Mouse (Mus musculus): ENCODE data around the gene Palb2. TPM values are rescaled to one million over a fixed set of nuclear protein-coding genes. Genes with fewer than 3 reads are reported as not detected.

Palb2 gene
- polyA plus RNA-seq, 1 experiment from 2014 or later, result 15.3 TPM

DNA sequence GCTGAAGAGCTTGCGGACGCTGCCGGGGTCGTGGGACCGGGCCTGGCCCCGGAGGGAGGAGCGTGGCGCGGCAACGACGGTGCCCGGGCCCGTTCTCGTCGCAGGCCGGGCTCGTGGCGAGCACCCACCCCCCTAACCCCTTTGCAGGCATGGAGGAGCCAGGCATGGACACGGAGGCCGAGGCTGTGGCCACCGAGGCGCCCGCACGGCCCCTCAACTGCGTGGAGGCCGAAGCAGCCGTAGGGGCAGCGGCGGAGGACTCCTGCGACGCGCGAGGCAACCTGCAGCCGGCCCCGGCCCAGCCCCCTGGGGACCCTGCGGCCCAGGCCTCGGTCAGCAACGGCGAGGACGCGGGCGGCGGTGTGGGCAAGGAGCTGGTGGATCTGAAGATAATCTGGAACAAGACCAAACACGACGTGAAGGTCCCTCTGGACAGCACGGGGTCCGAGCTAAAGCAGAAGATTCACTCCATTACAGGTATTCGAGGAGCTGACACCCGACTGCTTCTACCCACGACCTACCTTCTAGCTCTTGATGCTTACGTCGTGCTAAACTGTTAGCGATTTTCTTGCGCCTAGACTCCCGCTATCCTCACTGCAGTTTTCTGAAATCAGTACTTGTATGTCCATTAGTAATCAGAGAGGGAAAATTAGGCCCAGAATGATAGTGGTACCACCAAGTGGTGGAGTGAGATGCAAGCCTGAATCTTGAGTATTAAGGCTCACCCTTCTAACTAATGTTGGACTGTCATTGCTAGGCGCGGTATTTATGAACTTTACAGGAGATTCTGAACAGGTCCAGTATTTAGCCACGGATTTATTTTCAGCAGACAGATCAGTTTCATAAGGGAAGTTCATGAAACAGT is 65.0 kb downstream of the Palb2 start:
- Histone ChIP-seq H3K9me3 (ENCODE audit: low read length) (no peaks in the 10 kb centered on the region), H3K36me3 (ENCODE audit: insufficient read depth, low read length) (peaks cover 26% of the 10 kb centered on the region), H3K4me1 (ENCODE audit: insufficient read depth, low read length) (peaks cover 17% of the 10 kb centered on the region), H3K9ac (replicated peaks; ENCODE audit: low read length) (peak overlapping the region; percentile 98), H3K4me2 (replicated peaks; ENCODE audit: low read depth, low read length) (peak overlapping the region; percentile 69), H3K27ac (ENCODE audit: low read length) (peak overlapping the region; percentile 97), H3K4me3 (ENCODE audit: low read length) (peak overlapping the region; percentile 99), H3K27me3 (ENCODE audit: insufficient read depth, low read length) (no peaks in the 10 kb centered on the region)
- WGBS, result under 1% methylated on average over 50 of the region's 58 CpGs
- ATAC-seq (ENCODE audit: low FRiP score, low TSS enrichment), result peak; percentile 43

DNA sequence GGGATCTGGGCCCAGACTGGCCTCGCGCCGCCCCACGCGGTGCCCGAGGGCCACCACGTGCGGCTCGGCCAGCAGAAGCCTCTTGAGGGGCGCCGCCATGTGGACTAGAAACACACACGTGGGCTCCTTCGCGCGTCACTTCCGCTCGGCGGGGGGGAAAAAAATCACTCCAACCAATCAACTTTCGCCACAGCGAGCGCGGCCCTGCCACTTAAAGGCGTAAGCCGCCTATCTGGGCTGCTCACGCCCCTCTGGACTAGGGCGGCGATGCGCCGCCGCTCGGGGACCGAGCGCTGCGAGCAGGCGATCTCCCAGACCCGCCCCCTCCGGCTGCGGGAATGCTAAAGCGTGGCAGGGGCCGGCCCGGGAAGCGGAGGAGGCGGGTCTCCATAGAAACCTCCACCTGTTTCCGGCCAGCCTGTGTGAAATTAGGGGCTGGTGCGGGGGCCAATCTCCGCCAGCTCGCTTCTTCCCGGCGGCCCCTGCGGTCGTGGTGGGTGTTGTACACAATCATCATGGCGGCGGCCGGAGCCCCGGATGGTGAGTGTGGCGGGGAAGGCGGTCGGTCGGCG is 65.8 kb downstream of the Palb2 start, which contains the start of the genes Ubfd1 and Ears2:
TSS of gene Ubfd1 (plus strand) at position 231 of the 572 bp plus-strand sequence.
TSS of gene Ears2 (minus strand) at position 319 of the 572 bp plus-strand sequence.
- Histone ChIP-seq H3K27me3 (ENCODE audit: insufficient read depth, low read length) (no peaks in the 10 kb centered on the region), H3K9ac (replicated peaks; ENCODE audit: low read length) (peak within 1 kb of the TSS; percentile 98), H3K4me2 (replicated peaks; ENCODE audit: low read depth, low read length) (peak within 1 kb of the TSS; percentile 69), H3K4me1 (ENCODE audit: insufficient read depth, low read length) (peaks cover 17% of the 10 kb centered on the region), H3K4me3 (ENCODE audit: low read length) (peak within 1 kb of the TSS; percentile 99), H3K27ac (ENCODE audit: low read length) (peak within 1 kb of the TSS; percentile 97), H3K9me3 (ENCODE audit: low read length) (no peaks in the 10 kb centered on the region), H3K36me3 (ENCODE audit: insufficient read depth, low read length) (peaks cover 24% of the 10 kb centered on the region)
- ATAC-seq (ENCODE audit: low FRiP score, low TSS enrichment), result peak; percentile 99
- WGBS, result under 1% methylated on average over 57 of the region's 60 CpGs

DNA sequence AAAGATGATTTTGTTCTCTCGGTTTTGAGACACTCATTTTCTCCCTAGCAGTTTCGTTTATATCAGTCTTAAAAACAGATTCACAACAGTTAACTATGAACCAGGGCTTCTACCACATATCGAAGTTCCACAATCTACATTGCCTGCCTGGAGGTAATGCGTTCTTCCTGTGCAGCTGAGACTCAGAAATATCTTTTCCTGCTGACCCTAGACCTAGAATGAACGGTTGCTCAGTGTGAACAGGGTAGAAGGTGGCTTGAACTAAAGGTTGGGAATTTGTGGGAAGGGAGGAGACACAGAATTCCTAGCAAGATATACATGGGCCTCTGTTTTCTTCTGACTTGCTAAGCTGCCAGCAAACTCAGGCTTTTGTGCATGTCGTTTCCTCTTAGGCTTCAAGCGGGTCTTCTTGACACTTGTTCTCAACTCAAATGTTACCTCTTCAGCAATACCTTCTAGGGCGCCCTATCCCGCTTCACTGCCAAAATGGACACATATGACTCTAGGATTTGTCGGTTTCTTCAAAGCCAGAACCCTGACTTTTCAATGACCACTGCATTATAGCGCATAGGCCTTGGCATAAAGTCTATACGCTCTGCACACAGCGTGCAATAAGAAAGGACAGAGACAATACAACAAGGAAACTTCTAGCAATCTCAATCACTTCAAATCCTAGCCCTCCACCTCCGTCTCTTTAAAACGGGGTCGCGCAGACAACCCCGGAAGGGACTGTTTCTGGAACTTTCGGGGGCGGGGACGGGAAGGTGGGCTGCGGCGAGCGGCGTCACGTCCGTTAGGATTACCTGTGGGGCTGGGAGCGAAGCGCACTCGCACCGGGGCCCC is 66.5 kb downstream of the Palb2 start:
- no peak; the same call in 1 of the 2 replicates for ATAC-seq (ENCODE audit: low FRiP score, low TSS enrichment)
- H3K27me3 ChIP-seq (ENCODE audit: insufficient read depth, low read length), result no peaks in the 10 kb centered on the region
- H3K4me2 ChIP-seq (replicated peaks; ENCODE audit: low read depth, low read length), result peak overlapping the region; percentile 69
- H3K4me1 ChIP-seq (ENCODE audit: insufficient read depth, low read length), result peaks cover 17% of the 10 kb centered on the region
- H3K9ac ChIP-seq (replicated peaks; ENCODE audit: low read length), result peak overlapping the region; percentile 98
- 15% methylated on average over 31 of the region's 31 CpGs for WGBS
- H3K36me3 ChIP-seq (ENCODE audit: insufficient read depth, low read length), result peaks cover 18% of the 10 kb centered on the region
- H3K27ac ChIP-seq (ENCODE audit: low read length), result peak overlapping the region; percentile 97
- H3K9me3 ChIP-seq (ENCODE audit: low read length), result no peaks in the 10 kb centered on the region
- peak overlapping the region; percentile 99 for H3K4me3 ChIP-seq (ENCODE audit: low read length)

DNA sequence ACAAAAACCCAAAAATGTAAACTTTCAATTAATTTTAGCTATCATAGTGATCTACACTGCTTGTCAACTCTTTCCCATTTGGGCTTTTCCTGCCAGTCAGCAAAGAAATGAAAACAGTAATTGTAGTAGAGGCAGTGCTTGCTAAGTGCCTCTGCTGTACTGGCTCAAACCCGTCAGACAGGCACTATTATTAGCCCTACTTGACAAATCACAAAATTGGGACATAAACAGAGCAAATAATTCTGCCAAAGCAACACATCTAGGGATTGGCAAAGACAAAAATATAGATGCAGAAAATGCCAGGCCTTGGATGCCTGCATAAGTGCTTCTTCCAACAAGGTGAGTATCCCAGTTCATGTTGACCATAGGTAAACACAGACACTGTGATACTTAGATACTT is 67.1 kb downstream of the Palb2 start:
- Histone ChIP-seq H3K9ac (replicated peaks; ENCODE audit: low read length) (peak overlapping the region; percentile 98; the same call in 1 of the 2 replicates), H3K4me3 (ENCODE audit: low read length) (peak overlapping the region; percentile 99)
- ATAC-seq (ENCODE audit: low FRiP score, low TSS enrichment), result no peak

More for the DNA sequence above, 67.1 kb downstream of the Palb2 start:
- Histone ChIP-seq H3K36me3 (ENCODE audit: insufficient read depth, low read length) (peaks cover 15% of the 10 kb centered on the region), H3K27ac (ENCODE audit: low read length) (no peak overlapping the region; the same call in 1 of the 2 replicates), H3K27me3 (ENCODE audit: insufficient read depth, low read length) (no peaks in the 10 kb centered on the region), H3K9me3 (ENCODE audit: low read length) (no peaks in the 10 kb centered on the region), H3K4me2 (replicated peaks; ENCODE audit: low read depth, low read length) (peak overlapping the region; percentile 69), H3K4me1 (ENCODE audit: insufficient read depth, low read length) (peaks cover 17% of the 10 kb centered on the region)
- 67% methylated on average over 1 of the region's 1 CpGs for WGBS

Other genes starting within 250 kb of the Palb2 start
- gene Cog7, start 151.3 kb downstream of the Palb2 start, polyA plus RNA-seq (2015; fragmentation: Nextera tagmentation; extraction: Ambion mirVana), result 32.9 and 33.0 TPM in 2 replicates
- 89.3 and 89.6 TPM in 2 replicates for gene Gga2, start 111.8 kb downstream of the Palb2 start, polyA plus RNA-seq (2015; fragmentation: Nextera tagmentation; extraction: Ambion mirVana)
- gene Ubfd1, start 65.8 kb downstream of the Palb2 start, polyA plus RNA-seq (2015; fragmentation: Nextera tagmentation; extraction: Ambion mirVana), result 58.5 and 64.3 TPM in 2 replicates
- gene Ears2, start 65.7 kb downstream of the Palb2 start, polyA plus RNA-seq (2015; fragmentation: Nextera tagmentation; extraction: Ambion mirVana), result 18.2 and 19.4 TPM in 2 replicates
- 713 and 761 TPM in 2 replicates for gene Ndufab1, start 31.1 kb downstream of the Palb2 start, polyA plus RNA-seq (2015; fragmentation: Nextera tagmentation; extraction: Ambion mirVana)
- 128 and 133 TPM in 2 replicates for gene Dctn5, start 56 bp upstream of the Palb2 start, polyA plus RNA-seq (2015; fragmentation: Nextera tagmentation; extraction: Ambion mirVana)
- 150 and 157 TPM in 2 replicates for gene Plk1, start 26.5 kb upstream of the Palb2 start, polyA plus RNA-seq (2015; fragmentation: Nextera tagmentation; extraction: Ambion mirVana)
- 0.05 TPM in 1 of 2 replicates, not detected in the other for gene Ern2, start 53.2 kb upstream of the Palb2 start, polyA plus RNA-seq (2015; fragmentation: Nextera tagmentation; extraction: Ambion mirVana)
- 0.21 and 0.46 TPM in 2 replicates for gene Chp2, start 86.5 kb upstream of the Palb2 start, polyA plus RNA-seq (2015; fragmentation: Nextera tagmentation; extraction: Ambion mirVana)
- 3.5 and 4.8 TPM in 2 replicates for gene Prkcb, start 155.8 kb upstream of the Palb2 start, polyA plus RNA-seq (2015; fragmentation: Nextera tagmentation; extraction: Ambion mirVana)

Data from kidney, embryonic 16.5 days (tissue).